Mouse (Mus musculus) embryonic fibroblast, embryonic 13.5 days (primary cell): ENCODE measurements around the gene Gnptg. TPM values are rescaled to one million over a fixed set of nuclear protein-coding genes. Genes with fewer than 3 reads are reported as not detected.

Experiments used
- H3K27ac ChIP-seq: 2 replicates; pipeline ENCODE4 v1.5.1; 2012; ENCODE audit warnings: low read length, control low read depth, inconsistent platforms; ENCODE audit not compliant: insufficient read depth
- H3K4me1 ChIP-seq: 2 replicates; pipeline ENCODE4 v1.6.1; 2011; ENCODE audit warnings: low read length; ENCODE audit not compliant: control insufficient read depth, insufficient read depth
- H3K4me3 ChIP-seq: 2 replicates; pipeline ENCODE4 v1.5.1; 2011; ENCODE audit warnings: mild to moderate bottlenecking, control low read depth, low read length; ENCODE audit not compliant: insufficient read depth
- CTCF ChIP-seq: IDR thresholded peaks from 2 replicates; pipeline ENCODE4 v1.5.1; 2011; ENCODE audit warnings: mild to moderate bottlenecking, control low read depth, low read length, moderate library complexity, borderline replicate concordance; ENCODE audit not compliant: insufficient read depth
- POLR2A ChIP-seq: IDR thresholded peaks from 2 replicates; pipeline ENCODE4 v1.6.1; 2011; ENCODE audit warnings: low read depth, mild to moderate bottlenecking, control low read depth, low read length, moderate library complexity
- polyA plus RNA-seq: library from polyadenylated mRNA; stranded (reverse); fragments of >200 nt; gene quantifications from 2 replicates; pipeline ENCODE4 v1.2.4, GENCODE M21; 2011; ENCODE audit warnings: low read depth; ENCODE audit not compliant: missing spikeins, insufficient read length

Gene Gnptg
- polyA plus RNA-seq, 1 experiment = 16.1 TPM

DNA sequence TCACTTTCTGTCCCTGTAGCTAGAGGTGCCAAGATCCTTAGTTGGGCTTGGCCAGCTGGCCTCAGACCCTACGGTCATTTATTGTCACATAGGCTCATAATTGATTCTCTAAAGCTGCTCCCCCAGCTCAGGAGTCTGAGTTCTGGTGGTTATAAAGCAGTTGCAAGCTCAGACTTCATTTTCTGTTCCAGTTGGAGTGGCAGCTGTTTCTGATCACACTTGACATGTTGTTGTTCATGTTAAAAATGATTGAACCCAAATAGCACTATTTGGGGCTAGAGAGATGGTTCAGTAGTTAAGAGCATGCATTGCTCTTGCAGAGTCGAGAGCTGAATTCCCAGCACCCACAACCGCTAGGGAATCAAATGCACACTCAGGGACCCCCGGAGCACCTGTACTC lies 29.9 kb downstream of the Gnptg start:
- no peaks in the 10 kb centered on the region for H3K4me1 ChIP-seq
- no peak overlapping the region for H3K4me3 ChIP-seq
- TF ChIP-seq CTCF (no peak), POLR2A (no peak)
- no peak overlapping the region for H3K27ac ChIP-seq

DNA sequence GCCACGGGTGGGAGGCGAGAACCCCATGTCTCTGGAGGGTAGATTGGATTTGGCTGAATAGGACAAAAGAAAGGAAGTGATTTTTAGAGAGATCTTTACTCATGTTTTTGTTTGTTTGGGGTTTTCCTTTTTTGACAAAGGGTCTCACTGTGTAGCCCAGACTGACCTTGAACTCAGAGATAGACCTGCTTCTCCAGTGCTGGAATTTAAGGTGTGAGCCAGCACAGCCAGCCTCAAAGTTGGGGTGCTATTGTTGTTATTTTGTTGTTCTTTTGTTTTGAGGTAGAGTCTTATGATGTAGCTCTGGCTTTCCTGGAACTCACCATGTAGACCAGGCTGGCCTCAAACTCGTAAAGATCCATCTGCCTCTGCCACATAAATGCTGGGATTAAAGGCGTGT lies 37.5 kb downstream of the Gnptg start:
- no peak overlapping the region for H3K4me3 ChIP-seq
- TF ChIP-seq CTCF = no peak
- no peak for TF ChIP-seq POLR2A
- no peaks in the 10 kb centered on the region for H3K4me1 ChIP-seq
- H3K27ac ChIP-seq = no peak overlapping the region

DNA sequence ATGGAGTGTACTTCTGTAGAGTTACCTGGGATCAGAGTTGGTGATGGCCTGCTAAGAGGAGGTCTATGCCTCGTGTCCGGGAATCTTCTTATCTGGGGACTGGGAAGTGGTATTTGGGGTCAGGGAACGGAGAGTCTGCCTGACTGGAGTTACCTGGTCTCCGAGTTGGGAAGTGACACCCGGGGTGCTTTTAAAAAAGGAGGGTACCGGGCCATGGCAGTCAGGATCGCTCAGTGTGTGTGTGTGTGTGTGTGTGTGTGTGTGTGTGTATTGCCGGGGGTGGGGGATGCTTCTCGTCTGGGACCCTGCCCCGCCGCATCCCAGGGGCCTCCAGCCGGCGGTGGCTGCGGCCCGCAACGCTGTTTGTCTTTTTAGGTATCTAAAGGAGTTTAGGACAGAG lies 50.8 kb downstream of the Gnptg start:
- H3K27ac ChIP-seq = no peak overlapping the region
- TF ChIP-seq POLR2A (no peak), CTCF (no peak)
- peaks cover 4% of the 10 kb centered on the region; the same call in 1 of the 2 replicates for H3K4me1 ChIP-seq
- peak overlapping the region; percentile 74 for H3K4me3 ChIP-seq

GRCm38 (mm10) chr17:25188150-25189031 lies 51.5 kb downstream of the Gnptg start, which contains the start of gene Unkl:
TSS of gene Unkl (plus strand) at chr17:25188397.
- Histone ChIP-seq H3K4me1 (peaks cover 4% of the 10 kb centered on the region; the same call in 1 of the 2 replicates), H3K4me3 (peak within 1 kb of the TSS; percentile 74), H3K27ac (peak within 1 kb of the TSS; percentile 60)
- peak; percentile 77 for TF ChIP-seq POLR2A
- TF ChIP-seq CTCF = no peak

GRCm38 (mm10) chr17:25187784-25188149 lies 52.2 kb downstream of the Gnptg start:
- Histone ChIP-seq H3K4me3 (peak overlapping the region; percentile 45), H3K4me1 (peaks cover 4% of the 10 kb centered on the region; the same call in 1 of the 2 replicates), H3K27ac (peak overlapping the region; percentile 60)
- TF ChIP-seq CTCF (no peak), POLR2A (no peak)

GRCm38 (mm10) chr17:25184961-25185360 lies 55.0 kb downstream of the Gnptg start:
- H3K4me3 ChIP-seq = peak overlapping the region; percentile 77
- peaks cover 4% of the 10 kb centered on the region; the same call in 1 of the 2 replicates for H3K4me1 ChIP-seq
- TF ChIP-seq CTCF (no peak), POLR2A (0 out of 2 replicates have a peak, but pooled peaks have one; percentile 26)
- no peak overlapping the region for H3K27ac ChIP-seq

GRCm38 (mm10) chr17:25184129-25184691 lies 55.7 kb downstream of the Gnptg start, which contains the start of gene BC003965:
TSS of gene BC003965 (plus strand) at chr17:25184554.
- H3K4me3 ChIP-seq = peak within 1 kb of the TSS; percentile 77
- peak within 1 kb of the TSS; percentile 73 for H3K27ac ChIP-seq
- no peaks in the 10 kb centered on the region for H3K4me1 ChIP-seq
- TF ChIP-seq POLR2A (peak; percentile 97), CTCF (no peak)

Other genes with a start within 250 kb of the Gnptg start
- 14.3 and 14.5 TPM in 2 replicates for gene Cramp1l, start 224.3 kb downstream of the Gnptg start, polyA plus RNA-seq
- 13.1 and 17.8 TPM in 2 replicates for gene Ift140, start 224.0 kb downstream of the Gnptg start, polyA plus RNA-seq
- gene Tmem204, start 156.5 kb downstream of the Gnptg start, polyA plus RNA-seq = 0.63 and 1.0 TPM in 2 replicates
- gene Telo2, start 124.2 kb downstream of the Gnptg start, polyA plus RNA-seq = 9.5 and 18.7 TPM in 2 replicates
- gene Ptx4, start 119.4 kb downstream of the Gnptg start, polyA plus RNA-seq = not detected in 2 replicates
- gene Clcn7, start 106.7 kb downstream of the Gnptg start, polyA plus RNA-seq = 35.8 and 36.2 TPM in 2 replicates
- gene Ccdc154, start 77.7 kb downstream of the Gnptg start, polyA plus RNA-seq = 0.20 and 0.21 TPM in 2 replicates
- not detected in 2 replicates for gene Gm38655, start 64.7 kb downstream of the Gnptg start, polyA plus RNA-seq
- 12.3 and 12.6 TPM in 2 replicates for gene BC003965, start 55.6 kb downstream of the Gnptg start, polyA plus RNA-seq
- gene Unkl, start 51.7 kb downstream of the Gnptg start, polyA plus RNA-seq = 10.1 and 12.3 TPM in 2 replicates
- 17.9 and 19.8 TPM in 2 replicates for gene Tsr3, start within 50 bp of the Gnptg start, polyA plus RNA-seq
- not detected in 2 replicates for gene Baiap3, start 16.2 kb upstream of the Gnptg start, polyA plus RNA-seq
- gene Ube2i, start 34.5 kb upstream of the Gnptg start, polyA plus RNA-seq = 296 and 315 TPM in 2 replicates
- not detected in 2 replicates for gene Prss34, start 58.3 kb upstream of the Gnptg start, polyA plus RNA-seq
- not detected in 2 replicates for gene Prss28, start 68.5 kb upstream of the Gnptg start, polyA plus RNA-seq
- gene Prss29, start 78.5 kb upstream of the Gnptg start, polyA plus RNA-seq = not detected in 2 replicates
- gene Tpsab1, start 105.4 kb upstream of the Gnptg start, polyA plus RNA-seq = not detected in 2 replicates
- not detected in 2 replicates for gene Tpsb2, start 126.2 kb upstream of the Gnptg start, polyA plus RNA-seq
- gene Tpsg1, start 129.1 kb upstream of the Gnptg start, polyA plus RNA-seq = 0.91 TPM in 1 of 2 replicates, not detected in the other
- gene Cacna1h, start 193.7 kb upstream of the Gnptg start, polyA plus RNA-seq = 10.6 and 12.3 TPM in 2 replicates
- not detected in 2 replicates for gene Tekt4, start 214.5 kb upstream of the Gnptg start, polyA plus RNA-seq